Mouse (Mus musculus) limb, embryonic 14.5 days (tissue): ENCODE data around the gene Hes7. TPM values are rescaled to one million over a fixed set of nuclear protein-coding genes. Genes with fewer than 3 reads are reported as not detected.

Source experiments
- ATAC-seq: fragments of 200-750 bp; cut with Nextera tagmentation; 2 replicates; pipeline ENCODE4 v1.8.0; 2017; ENCODE audit warnings: low read depth, moderate number of reproducible peaks, moderate TSS enrichment; ENCODE audit not compliant: low FRiP score
- DNase-seq: peaks from one replicate; pipeline ENCODE4 v3.0.0-alpha.2; 2015; ENCODE audit warnings: low spot score
- H3K27ac ChIP-seq: fragments of 300-500 bp; sonication (generic); replicated peaks from 2 replicates; pipeline ENCODE4 v1.5.1; 2014; ENCODE audit warnings: low read depth, mild to moderate bottlenecking, low read length, moderate library complexity, mixed read lengths
- H3K27me3 ChIP-seq: fragments of 300-500 bp; sonication (generic); 2 replicates; pipeline ENCODE4 v1.6.1; 2014; ENCODE audit warnings: low read length, mixed read lengths; ENCODE audit not compliant: control insufficient read depth, insufficient read depth
- H3K36me3 ChIP-seq: fragments of 300-500 bp; sonication (generic); 2 replicates; pipeline ENCODE4 v1.6.1; 2014; ENCODE audit warnings: mild to moderate bottlenecking, low read length, moderate library complexity, mixed read lengths; ENCODE audit not compliant: control insufficient read depth, insufficient read depth
- H3K4me1 ChIP-seq: fragments of 300-500 bp; sonication (generic); 2 replicates; pipeline ENCODE4 v1.6.1; 2014; ENCODE audit warnings: antibody characterized with exemption, low read length, mixed read lengths; ENCODE audit not compliant: control insufficient read depth, insufficient read depth
- H3K4me2 ChIP-seq: fragments of 300-500 bp; sonication (generic); replicated peaks from 2 replicates; pipeline ENCODE4 v1.6.1; 2014; ENCODE audit warnings: low read depth, mild to moderate bottlenecking, low read length, moderate library complexity; ENCODE audit not compliant: severe bottlenecking
- H3K4me3 ChIP-seq: fragments of 300-500 bp; sonication (generic); replicated peaks from 2 replicates; pipeline ENCODE4 v1.5.1; 2014; ENCODE audit warnings: low read length
- H3K9ac ChIP-seq: fragments of 300-500 bp; sonication (generic); 2 replicates; pipeline ENCODE4 v1.6.1; 2014; ENCODE audit warnings: mild to moderate bottlenecking, low read depth, low read length, moderate library complexity; ENCODE audit not compliant: severe bottlenecking
- H3K9me3 ChIP-seq: fragments of 300-500 bp; sonication (generic); 2 replicates; pipeline ENCODE4 v1.6.1; 2016; ENCODE audit warnings: low read length; ENCODE audit not compliant: control insufficient read depth
- POLR2A ChIP-seq: fragments of 200-500 bp; IDR thresholded peaks from 2 replicates; pipeline ENCODE4 v1.8.0; 2012; ENCODE audit warnings: inconsistent platforms, mild to moderate bottlenecking, moderate library complexity, borderline replicate concordance; ENCODE audit not compliant: insufficient read depth, insufficient read length; ENCODE audit errors: extremely low read depth
- WGBS: fragments of 180-500 bp; shearing (Covaris S2); extraction: QIAGEN DNeasy Blood & Tissue Kit; methylation state at CpG from one replicate; pipeline ENCODE4 v1.1.7; 2014; 5-methylcytosine and 5-hydroxymethylcytosine counted together
- polyA plus RNA-seq, 2 experiments: library from polyadenylated mRNA; depleted of rRNA in 1 of 2; stranded (reverse) in 1 of 2; unstranded in 1 of 2; fragments of >200 nt; fragmentation: Nextera tagmentation in 1 of 2; extraction: Ambion mirVana in 1 of 2; gene quantifications; 2 replicates each; pipeline versions ENCODE4 v1.2.1 to v1.2.3; 2012 to 2014

The Hes7 gene
- polyA plus RNA-seq, 2 experiments = 0.30 to 1.1 TPM

- no peak overlapping the region for H3K27ac ChIP-seq
- H3K4me1 ChIP-seq = peaks cover 27% of the 10 kb centered on the region
- H3K9me3 ChIP-seq = no peaks in the 10 kb centered on the region
- H3K9ac ChIP-seq = no peak overlapping the region
- 89% methylated on average over 20 of the region's 20 CpGs for WGBS
- peak overlapping the region; percentile 47 for H3K4me3 ChIP-seq
- peaks cover 55% of the 10 kb centered on the region for H3K36me3 ChIP-seq
- no peaks in the 10 kb centered on the region for H3K27me3 ChIP-seq
- H3K4me2 ChIP-seq = peak overlapping the region; percentile 60
- no peak for ATAC-seq
- no peak for DNase-seq
- TF ChIP-seq POLR2A = no peak
Measured at GRCm38 (mm10) chr11:69100639-69101360, 19.4 kb upstream of the Hes7 start.

- no peak for TF ChIP-seq POLR2A
- no peak overlapping the region for H3K4me2 ChIP-seq
- H3K9me3 ChIP-seq = no peaks in the 10 kb centered on the region
- H3K36me3 ChIP-seq = peaks cover 65% of the 10 kb centered on the region
- no peak for ATAC-seq
- no peaks in the 10 kb centered on the region for H3K27me3 ChIP-seq
- no peak overlapping the region for H3K27ac ChIP-seq
- no peak for DNase-seq
- no peak overlapping the region for H3K9ac ChIP-seq
- 89% methylated on average over 21 of the region's 21 CpGs for WGBS
- no peak overlapping the region for H3K4me3 ChIP-seq
- H3K4me1 ChIP-seq = peaks cover 27% of the 10 kb centered on the region
Measured at GRCm38 (mm10) chr11:69101604-69102402, 18.4 kb upstream of the Hes7 start.

GRCm38 (mm10) chr11:69102403-69102725 is 17.8 kb upstream of the Hes7 start:
- H3K36me3 ChIP-seq = peaks cover 70% of the 10 kb centered on the region
- no peaks in the 10 kb centered on the region for H3K27me3 ChIP-seq
- DNase-seq (no peak), ATAC-seq (no peak)
- TF ChIP-seq POLR2A = no peak
- no peak overlapping the region for H3K27ac ChIP-seq
- no peak overlapping the region for H3K9ac ChIP-seq
- H3K4me3 ChIP-seq = no peak overlapping the region
- H3K4me2 ChIP-seq = no peak overlapping the region
- WGBS = 98% methylated on average over 7 of the region's 7 CpGs
- H3K9me3 ChIP-seq = no peaks in the 10 kb centered on the region
- peaks cover 26% of the 10 kb centered on the region for H3K4me1 ChIP-seq

- no peak overlapping the region for H3K4me2 ChIP-seq
- H3K27me3 ChIP-seq = no peaks in the 10 kb centered on the region
- TF ChIP-seq POLR2A = no peak
- H3K4me1 ChIP-seq = peaks cover 18% of the 10 kb centered on the region
- no peak overlapping the region for H3K9ac ChIP-seq
- ATAC-seq (no peak), DNase-seq (no peak)
- no peak overlapping the region for H3K27ac ChIP-seq
- no peak overlapping the region for H3K4me3 ChIP-seq
- 96% methylated on average over 14 of the region's 14 CpGs for WGBS
- no peaks in the 10 kb centered on the region for H3K9me3 ChIP-seq
- peaks cover 77% of the 10 kb centered on the region for H3K36me3 ChIP-seq
Measured at GRCm38 (mm10) chr11:69103121-69103520, 17.1 kb upstream of the Hes7 start.

GRCm38 (mm10) chr11:69103531-69104435 is 16.4 kb upstream of the Hes7 start:
- WGBS = 90% methylated on average over 15 of the region's 15 CpGs
- Histone ChIP-seq H3K9me3 (no peaks in the 10 kb centered on the region), H3K36me3 (peaks cover 84% of the 10 kb centered on the region), H3K9ac (no peak overlapping the region), H3K27me3 (no peaks in the 10 kb centered on the region), H3K27ac (no peak overlapping the region), H3K4me1 (peaks cover 12% of the 10 kb centered on the region), H3K4me2 (no peak overlapping the region), H3K4me3 (no peak overlapping the region)
- DNase-seq (no peak), ATAC-seq (no peak)
- TF ChIP-seq POLR2A = no peak
